Mouse (Mus musculus): Measurements from ENCODE around the gene Dusp16.

- TF ChIP-seq CTCF (IDR thresholded peaks at IDR 0.05; ENCODE audit: borderline replicate concordance, insufficient read depth, low read length), result no peak
- TF ChIP-seq POLR2A (IDR thresholded peaks at IDR 0.05; ENCODE audit: low read depth, low read length), result no peak
These were observed 10.2 kb upstream of the Dusp16 start for GRCm38 (mm10) chr6:134802641-134803043.

Data from embryonic fibroblast, embryonic 13.5 days (primary cell).